Mouse (Mus musculus) heart, embryonic 10.5 days (tissue): ENCODE data around the gene Prkn. TPM values are rescaled to one million over a fixed set of nuclear protein-coding genes. Genes with fewer than 3 reads are reported as not detected.
"Not testable (repeated sequence)": the region's sequence is repeated elsewhere in the genome, so short reads cannot be mapped to it uniquely, and the experiment has no call there.

Experiments used
- DNase-seq: peaks from one replicate; pipeline ENCODE4 v3.0.0-alpha.2; 2017; ENCODE audit warnings: low spot score
- H3K27ac ChIP-seq: fragments of 300-500 bp; sonication (generic); 2 replicates; pipeline ENCODE4 v1.5.1; 2016; ENCODE audit warnings: mild to moderate bottlenecking
- H3K27me3 ChIP-seq: fragments of 300-500 bp; sonication (generic); 2 replicates; pipeline ENCODE4 v1.6.1; 2016; ENCODE audit warnings: mild to moderate bottlenecking; ENCODE audit not compliant: poor library complexity, insufficient read depth, severe bottlenecking
- H3K36me3 ChIP-seq: fragments of 300-500 bp; sonication (generic); 2 replicates; pipeline ENCODE4 v1.6.1; 2016; ENCODE audit warnings: mild to moderate bottlenecking, moderate library complexity
- H3K4me1 ChIP-seq: fragments of 300-500 bp; sonication (generic); 2 replicates; pipeline ENCODE4 v1.6.1; 2016; ENCODE audit warnings: mild to moderate bottlenecking
- H3K4me3 ChIP-seq: fragments of 300-500 bp; sonication (generic); 2 replicates; pipeline ENCODE4 v1.5.1; 2016; ENCODE audit warnings: mild to moderate bottlenecking, moderate library complexity
- H3K9me3 ChIP-seq: fragments of 300-500 bp; sonication (generic); 2 replicates; pipeline ENCODE4 v1.6.1; 2016; ENCODE audit warnings: mild to moderate bottlenecking, moderate library complexity
- WGBS: fragments of 180-500 bp; shearing (Covaris S2); methylation state at CpG from one replicate; pipeline ENCODE4 v1.1.7; 2016; 5-methylcytosine and 5-hydroxymethylcytosine counted together
- polyA plus RNA-seq: library from polyadenylated mRNA; unstranded; fragments of >200 nt; fragmentation: Nextera tagmentation; extraction: Ambion mirVana; gene quantifications from 2 replicates; pipeline ENCODE4 v1.2.1, GENCODE M21; 2016

Prkn gene
- polyA plus RNA-seq, 1 experiment from 2014 or later, result 1.0 TPM

GRCm38 (mm10) chr17:11988110-11988837 lies 1148.1 kb downstream of the Prkn start:
- H3K27me3 ChIP-seq, result peaks cover 9% of the 10 kb centered on the region
- peak; percentile 88 for DNase-seq
- no peaks in the 10 kb centered on the region for H3K9me3 ChIP-seq
- H3K36me3 ChIP-seq, result no peaks in the 10 kb centered on the region
- H3K27ac ChIP-seq, result peak overlapping the region; percentile 47
- 48% methylated on average over 14 of the region's 14 CpGs for WGBS
- peaks cover 20% of the 10 kb centered on the region for H3K4me1 ChIP-seq
- no peak overlapping the region for H3K4me3 ChIP-seq

- WGBS, result 86% methylated on average over 4 of the region's 4 CpGs
- no peak overlapping the region for H3K27ac ChIP-seq
- peaks cover 20% of the 10 kb centered on the region for H3K4me1 ChIP-seq
- H3K4me3 ChIP-seq, result no peak overlapping the region
- no peak for DNase-seq
- H3K27me3 ChIP-seq, result peaks cover 4% of the 10 kb centered on the region
- no peaks in the 10 kb centered on the region for H3K36me3 ChIP-seq
- H3K9me3 ChIP-seq, result no peaks in the 10 kb centered on the region
Observed at GRCm38 (mm10) chr17:11989296-11989695, 1149.1 kb downstream of the Prkn start.

DNA sequence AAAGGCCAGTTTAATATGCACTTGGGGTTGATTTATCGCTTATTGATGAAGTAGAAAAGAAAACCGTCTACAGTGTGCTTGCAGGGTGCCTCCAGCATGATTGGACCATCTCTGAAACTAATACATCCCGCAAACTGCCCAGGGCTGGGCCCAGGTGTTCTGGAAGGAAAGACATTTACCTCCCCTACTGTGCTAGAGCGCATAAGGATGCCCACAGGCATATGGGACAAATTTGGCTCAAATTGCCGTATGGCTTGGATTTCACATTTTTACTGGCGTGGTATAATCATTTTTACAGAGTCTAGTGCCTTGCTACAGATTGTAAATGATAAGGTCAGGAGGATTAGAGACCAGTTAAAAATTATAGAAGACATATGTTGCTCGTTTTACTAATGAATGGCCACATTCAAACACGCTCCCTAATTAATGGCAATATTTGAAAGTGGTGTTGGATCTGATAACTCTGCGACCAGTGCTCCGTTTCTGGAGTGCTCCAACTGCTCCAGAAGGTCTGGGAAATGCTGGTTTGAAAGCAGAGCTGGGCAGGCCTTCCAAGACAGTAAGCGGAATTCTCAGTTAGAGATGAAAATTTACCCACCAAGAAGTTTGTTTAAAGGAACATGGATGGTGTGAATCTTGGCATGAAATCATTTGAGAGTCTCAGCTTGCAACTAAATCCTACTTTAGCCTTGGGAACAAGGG lies 1150.4 kb downstream of the Prkn start:
- WGBS, result 83% methylated on average over 11 of the region's 11 CpGs

DNA sequence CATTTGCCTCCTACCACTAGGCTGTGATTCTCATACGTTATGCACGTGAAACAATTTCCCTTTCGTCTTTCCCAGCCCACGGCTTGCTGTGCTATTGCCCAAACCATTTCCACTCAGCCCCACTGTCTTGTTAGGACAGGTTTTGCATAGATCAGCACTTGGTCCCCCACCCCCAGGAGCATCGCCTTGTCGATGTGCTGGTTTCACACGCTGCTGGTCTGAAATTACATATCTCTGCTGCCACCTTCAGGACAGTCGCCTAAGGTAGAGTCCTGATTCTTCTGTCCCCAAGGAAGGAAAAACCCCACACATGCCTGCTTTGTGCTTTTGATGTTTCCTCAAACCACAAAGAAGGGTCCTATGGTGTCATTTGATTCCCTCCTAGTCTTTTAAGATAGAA lies 1153.1 kb downstream of the Prkn start:
- Histone ChIP-seq H3K27me3 (peaks cover 4% of the 10 kb centered on the region), H3K9me3 (no peaks in the 10 kb centered on the region), H3K4me1 (peaks cover 23% of the 10 kb centered on the region), H3K36me3 (no peaks in the 10 kb centered on the region), H3K27ac (no peak overlapping the region), H3K4me3 (no peak overlapping the region)
- 29% methylated on average over 8 of the region's 8 CpGs for WGBS
- DNase-seq, result no peak

More for the DNA sequence above, 1150.4 kb downstream of the Prkn start:
- no peak overlapping the region for H3K27ac ChIP-seq
- H3K4me3 ChIP-seq, result no peak overlapping the region
- no peaks in the 10 kb centered on the region for H3K36me3 ChIP-seq
- H3K27me3 ChIP-seq, result peaks cover 4% of the 10 kb centered on the region
- peaks cover 17% of the 10 kb centered on the region for H3K4me1 ChIP-seq
- DNase-seq, result no peak
- H3K9me3 ChIP-seq, result no peaks in the 10 kb centered on the region

- Histone ChIP-seq H3K27ac (no peak overlapping the region), H3K36me3 (no peaks in the 10 kb centered on the region), H3K27me3 (peaks cover 4% of the 10 kb centered on the region), H3K4me3 (no peak overlapping the region), H3K4me1 (peaks cover 13% of the 10 kb centered on the region), H3K9me3 (no peaks in the 10 kb centered on the region)
- WGBS, result 82% methylated on average over 3 of the region's 3 CpGs
- DNase-seq, result no peak
Observed at GRCm38 (mm10) chr17:11994252-11994651, 1154.1 kb downstream of the Prkn start.

DNA sequence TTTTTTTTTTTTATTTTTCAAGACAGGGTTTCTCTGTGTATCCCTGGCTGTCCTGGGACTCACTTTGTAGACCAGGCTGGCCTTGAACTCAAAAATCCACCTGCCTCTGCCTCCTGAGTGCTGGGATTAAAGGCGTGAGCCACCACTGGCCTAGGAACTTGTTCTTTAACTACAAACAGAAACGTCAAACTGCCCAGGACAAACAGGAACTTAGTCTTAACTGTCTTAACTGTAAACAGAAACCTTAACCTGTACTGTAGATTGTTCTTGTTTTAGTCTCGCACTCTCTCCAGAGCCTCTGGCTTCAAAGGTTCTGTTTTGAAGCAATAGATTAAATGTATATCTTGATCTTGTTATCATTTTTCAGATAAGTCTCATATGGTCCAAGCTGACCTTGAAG lies 1154.6 kb downstream of the Prkn start:
- H3K36me3 ChIP-seq, H3K4me3 ChIP-seq, H3K27ac ChIP-seq, DNase-seq, H3K27me3 ChIP-seq, H3K9me3 ChIP-seq: not testable (repeated sequence)
- peaks cover 11% of the 10 kb centered on the region for H3K4me1 ChIP-seq
- 71% methylated on average over 3 of the region's 3 CpGs for WGBS

DNA sequence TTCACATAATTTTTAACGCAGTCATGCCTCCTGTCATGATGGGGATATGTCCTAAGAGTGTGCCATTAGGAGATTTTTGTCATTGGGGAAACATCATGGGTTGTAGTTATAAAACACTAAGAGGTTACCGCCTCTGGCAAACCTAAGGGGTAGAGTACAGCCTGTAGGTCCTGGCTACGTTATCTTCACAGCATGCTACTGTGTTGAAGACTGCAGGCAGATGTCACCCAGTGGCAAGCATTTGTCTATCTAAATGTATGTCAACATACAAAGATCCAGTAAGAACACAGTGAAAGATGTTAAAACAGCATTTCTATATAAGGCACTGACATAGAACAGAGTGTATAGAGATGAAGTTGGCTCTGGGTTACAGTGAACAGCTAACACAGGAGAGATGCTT lies 1155.3 kb downstream of the Prkn start:
- no peaks in the 10 kb centered on the region for H3K36me3 ChIP-seq
- no peak overlapping the region for H3K27ac ChIP-seq
- peaks cover 11% of the 10 kb centered on the region for H3K4me1 ChIP-seq
- no peaks in the 10 kb centered on the region for H3K9me3 ChIP-seq
- peaks cover 4% of the 10 kb centered on the region for H3K27me3 ChIP-seq
- H3K4me3 ChIP-seq, result no peak overlapping the region
- WGBS, result 84% methylated on average over 3 of the region's 3 CpGs
- no peak for DNase-seq

GRCm38 (mm10) chr17:11996311-11996710 lies 1156.1 kb downstream of the Prkn start:
- H3K9me3 ChIP-seq, result no peaks in the 10 kb centered on the region
- 19% methylated on average over 9 of the region's 9 CpGs for WGBS
- DNase-seq, result peak; percentile 80

GRCm38 (mm10) chr17:12000285-12000684 lies 1160.1 kb downstream of the Prkn start:
- WGBS, result 75% methylated on average over 9 of the region's 9 CpGs
- peak; percentile 54 for DNase-seq
- no peaks in the 10 kb centered on the region for H3K36me3 ChIP-seq
- H3K9me3 ChIP-seq, result no peaks in the 10 kb centered on the region
- no peak overlapping the region for H3K27ac ChIP-seq
- H3K4me1 ChIP-seq, result peaks cover 11% of the 10 kb centered on the region
- H3K27me3 ChIP-seq, result no peaks in the 10 kb centered on the region
- H3K4me3 ChIP-seq, result no peak overlapping the region

More at GRCm38 (mm10) chr17:11996311-11996710, 1156.1 kb downstream of the Prkn start:
- Histone ChIP-seq H3K4me1 (peaks cover 11% of the 10 kb centered on the region), H3K27me3 (peaks cover 4% of the 10 kb centered on the region), H3K36me3 (no peaks in the 10 kb centered on the region), H3K4me3 (no peak overlapping the region; the same call in 1 of the 2 replicates), H3K27ac (no peak overlapping the region)

DNA sequence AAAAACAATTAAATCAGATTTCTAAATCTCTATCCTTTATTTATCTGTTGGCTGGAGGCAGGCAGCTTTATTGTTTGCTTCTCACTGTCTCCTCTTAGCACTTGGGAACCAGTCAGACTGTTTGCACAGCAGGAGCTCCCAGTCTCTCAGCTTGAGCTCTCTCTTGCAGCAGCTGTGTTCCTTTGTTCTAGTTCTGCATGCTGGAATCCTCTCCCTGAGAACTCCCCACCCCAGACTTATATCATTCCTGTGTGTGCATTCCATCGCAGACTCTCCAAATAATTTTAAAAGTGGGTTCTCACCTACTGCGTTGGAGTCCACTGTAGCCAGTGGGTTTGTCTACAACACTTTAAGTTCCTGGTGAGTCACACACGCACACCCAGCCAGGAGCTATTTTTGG lies 1181.1 kb downstream of the Prkn start:
- no peaks in the 10 kb centered on the region for H3K9me3 ChIP-seq
- H3K27ac ChIP-seq, result no peak overlapping the region
- H3K4me3 ChIP-seq, result no peak overlapping the region
- DNase-seq, result no peak
- no peaks in the 10 kb centered on the region for H3K4me1 ChIP-seq
- 47% methylated on average over 3 of the region's 3 CpGs for WGBS
- H3K27me3 ChIP-seq, result no peaks in the 10 kb centered on the region
- H3K36me3 ChIP-seq, result no peaks in the 10 kb centered on the region

DNA sequence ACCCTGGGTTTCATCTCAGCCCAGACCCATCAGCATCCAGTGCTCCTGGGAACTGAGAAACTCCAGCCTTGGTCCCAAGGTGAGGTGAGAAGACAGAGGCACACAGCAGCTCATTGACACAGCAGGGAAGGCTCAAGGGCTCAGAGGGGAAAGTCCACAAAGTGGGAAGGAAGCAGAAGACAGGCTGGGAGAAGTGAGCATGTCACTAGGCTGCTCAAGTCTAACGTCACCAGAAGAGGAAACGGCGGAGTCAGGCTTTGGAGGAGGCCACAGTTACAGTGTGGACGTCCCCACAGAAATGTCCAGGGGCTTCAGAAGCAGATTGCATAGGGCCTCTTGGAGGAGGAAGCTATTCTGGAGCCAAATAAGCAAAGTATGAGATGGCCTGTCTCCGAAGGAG lies 1189.2 kb downstream of the Prkn start:
- Histone ChIP-seq H3K27ac (no peak overlapping the region), H3K4me1 (peaks cover 22% of the 10 kb centered on the region), H3K9me3 (no peaks in the 10 kb centered on the region), H3K36me3 (no peaks in the 10 kb centered on the region), H3K27me3 (peaks cover 19% of the 10 kb centered on the region), H3K4me3 (no peak overlapping the region)
- 52% methylated on average over 5 of the region's 5 CpGs for WGBS
- DNase-seq, result no peak

- Histone ChIP-seq H3K27me3 (peaks cover 19% of the 10 kb centered on the region), H3K9me3 (no peaks in the 10 kb centered on the region), H3K4me1 (peaks cover 22% of the 10 kb centered on the region), H3K4me3 (no peak overlapping the region), H3K27ac (no peak overlapping the region), H3K36me3 (no peaks in the 10 kb centered on the region)
- DNase-seq, result no peak
- 28% methylated on average over 14 of the region's 14 CpGs for WGBS
Observed at GRCm38 (mm10) chr17:12029921-12030461, 1189.8 kb downstream of the Prkn start.

GRCm38 (mm10) chr17:12030556-12031160 lies 1190.5 kb downstream of the Prkn start:
- Histone ChIP-seq H3K4me1 (peaks cover 22% of the 10 kb centered on the region), H3K9me3 (no peaks in the 10 kb centered on the region), H3K4me3 (peak overlapping the region; percentile 28; the same call in 1 of the 2 replicates), H3K27ac (no peak overlapping the region), H3K36me3 (no peaks in the 10 kb centered on the region), H3K27me3 (peaks cover 19% of the 10 kb centered on the region)
- DNase-seq, result no peak
- WGBS, result 12% methylated on average over 11 of the region's 11 CpGs
